Mouse (Mus musculus): Measurements from ENCODE around the gene Hlf. TPM values are rescaled to one million over a fixed set of nuclear protein-coding genes. Genes with fewer than 3 reads are reported as not detected.
A peak's percentile ranks its signal among the peaks of the same experiment; 100 is the strongest.

Hlf gene
- polyA plus RNA-seq, 1 experiment from 2014 or later = 4.1 TPM

DNA sequence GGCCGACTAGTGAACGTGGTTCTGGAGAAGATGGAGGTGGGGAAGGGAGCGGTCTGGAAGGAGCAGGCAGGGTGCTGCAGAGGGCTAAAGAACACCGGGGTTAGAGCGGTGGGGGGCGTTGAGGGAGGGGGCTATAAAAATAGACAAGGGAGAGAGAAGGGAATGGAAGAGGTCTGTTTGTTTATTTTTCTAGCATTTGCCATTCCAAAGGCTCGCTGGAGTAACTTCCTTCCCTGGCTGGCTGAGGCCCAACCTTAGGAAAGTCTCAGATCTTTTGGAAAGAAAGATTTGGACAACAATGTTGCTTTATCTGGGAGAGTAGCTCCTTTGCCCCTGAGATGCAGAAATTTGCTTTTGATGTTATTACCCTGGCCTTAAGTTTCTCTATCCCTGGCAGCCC lies 21.6 kb downstream of the Hlf start:
- Histone ChIP-seq H3K36me3 (no peaks in the 10 kb centered on the region), H3K27ac (peak overlapping the region; percentile 74), H3K4me3 (replicated peaks) (no peak overlapping the region), H3K9ac (replicated peaks) (no peak overlapping the region), H3K27me3 (0 out of 2 replicates have a peak, but pooled peaks cover 13% of the 10 kb centered on the region), H3K4me1 (replicated peaks) (peaks cover 36% of the 10 kb centered on the region), H3K4me2 (replicated peaks) (0 out of 2 replicates have a peak overlapping the region, but pooled peaks have one; percentile 11), H3K9me3 (no peaks in the 10 kb centered on the region)
- WGBS = 48% methylated on average over 7 of the region's 7 CpGs
- ATAC-seq = no peak

DNA sequence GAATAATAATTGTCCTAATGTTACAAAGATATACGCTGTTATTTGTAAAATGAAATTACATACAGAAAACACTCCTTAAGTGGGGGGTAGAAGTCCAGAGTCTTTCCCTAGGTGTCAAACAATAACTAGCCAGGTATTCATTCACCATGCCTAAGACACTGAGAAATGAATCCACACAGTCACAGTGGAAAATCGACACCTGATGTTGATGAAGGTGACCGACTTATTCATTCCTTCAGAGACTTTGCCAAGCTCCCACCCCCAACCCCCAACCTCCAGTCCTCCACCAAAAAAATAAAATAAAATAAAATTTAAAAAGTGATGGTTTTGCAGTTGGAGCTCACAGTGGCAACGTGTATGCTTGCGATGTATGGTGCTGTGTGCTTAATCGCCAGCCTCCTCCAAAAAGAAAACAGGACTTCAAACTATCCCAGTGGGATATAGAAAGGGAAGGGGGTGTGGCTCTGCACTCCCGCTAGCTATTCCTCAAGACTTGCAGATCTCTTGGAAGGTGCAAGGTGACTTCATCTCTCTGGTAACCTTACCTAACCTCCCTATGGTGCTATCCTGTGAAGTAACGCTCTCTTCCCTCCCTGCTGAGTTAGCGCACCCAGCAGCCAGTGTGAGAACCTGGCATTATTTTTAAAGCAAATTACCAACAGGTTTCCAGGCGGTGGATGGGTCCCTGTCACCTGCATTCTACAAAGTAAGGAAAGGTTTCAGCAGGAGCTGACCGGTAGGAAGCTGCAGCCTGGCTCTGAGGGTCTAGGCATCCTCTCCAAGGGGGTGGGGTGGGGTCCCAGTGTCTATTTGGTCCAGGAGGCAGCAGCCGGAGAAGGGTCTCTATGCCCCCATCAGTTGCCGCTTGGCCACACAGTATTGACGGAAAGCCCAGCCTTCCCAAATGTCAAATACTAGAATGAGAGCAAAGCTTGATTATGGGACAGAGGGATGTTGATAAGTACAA lies 22.5 kb downstream of the Hlf start:
- no peak overlapping the region for H3K9ac ChIP-seq (replicated peaks)
- peaks cover 36% of the 10 kb centered on the region for H3K4me1 ChIP-seq (replicated peaks)
- H3K9me3 ChIP-seq = no peaks in the 10 kb centered on the region
- ATAC-seq = no peak
- H3K27ac ChIP-seq = no peak overlapping the region
- no peak overlapping the region for H3K4me2 ChIP-seq (replicated peaks)
- WGBS = 72% methylated on average over 14 of the region's 14 CpGs
- no peak overlapping the region for H3K4me3 ChIP-seq (replicated peaks)
- H3K36me3 ChIP-seq = no peaks in the 10 kb centered on the region
- 0 out of 2 replicates have a peak, but pooled peaks cover 13% of the 10 kb centered on the region for H3K27me3 ChIP-seq

DNA sequence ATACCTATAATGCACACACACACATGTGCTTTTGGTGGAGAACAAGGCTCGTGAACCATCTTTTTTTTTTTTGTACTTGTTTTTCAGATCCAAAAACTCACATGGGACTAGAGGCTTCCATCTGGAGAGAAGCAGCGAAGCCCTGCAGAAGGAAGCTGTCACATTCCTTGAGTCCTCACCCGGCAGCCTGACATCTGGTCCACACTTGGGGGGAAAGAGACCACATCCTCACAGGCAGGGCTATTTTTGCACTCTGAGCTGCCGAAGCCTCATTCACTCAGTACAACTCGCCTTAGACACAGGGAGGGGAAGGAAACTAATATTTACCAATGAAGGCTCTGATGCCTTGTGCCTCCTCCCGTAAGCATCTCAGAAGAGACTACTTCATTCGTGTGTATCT lies 25.8 kb downstream of the Hlf start:
- Histone ChIP-seq H3K4me2 (replicated peaks) (no peak overlapping the region), H3K4me1 (replicated peaks) (peaks cover 15% of the 10 kb centered on the region), H3K9ac (replicated peaks) (no peak overlapping the region), H3K4me3 (replicated peaks) (no peak overlapping the region), H3K36me3 (no peaks in the 10 kb centered on the region), H3K27me3 (0 out of 2 replicates have a peak, but pooled peaks cover 10% of the 10 kb centered on the region), H3K9me3 (no peaks in the 10 kb centered on the region), H3K27ac (no peak overlapping the region)
- 83% methylated on average over 7 of the region's 7 CpGs for WGBS
- no peak for ATAC-seq

DNA sequence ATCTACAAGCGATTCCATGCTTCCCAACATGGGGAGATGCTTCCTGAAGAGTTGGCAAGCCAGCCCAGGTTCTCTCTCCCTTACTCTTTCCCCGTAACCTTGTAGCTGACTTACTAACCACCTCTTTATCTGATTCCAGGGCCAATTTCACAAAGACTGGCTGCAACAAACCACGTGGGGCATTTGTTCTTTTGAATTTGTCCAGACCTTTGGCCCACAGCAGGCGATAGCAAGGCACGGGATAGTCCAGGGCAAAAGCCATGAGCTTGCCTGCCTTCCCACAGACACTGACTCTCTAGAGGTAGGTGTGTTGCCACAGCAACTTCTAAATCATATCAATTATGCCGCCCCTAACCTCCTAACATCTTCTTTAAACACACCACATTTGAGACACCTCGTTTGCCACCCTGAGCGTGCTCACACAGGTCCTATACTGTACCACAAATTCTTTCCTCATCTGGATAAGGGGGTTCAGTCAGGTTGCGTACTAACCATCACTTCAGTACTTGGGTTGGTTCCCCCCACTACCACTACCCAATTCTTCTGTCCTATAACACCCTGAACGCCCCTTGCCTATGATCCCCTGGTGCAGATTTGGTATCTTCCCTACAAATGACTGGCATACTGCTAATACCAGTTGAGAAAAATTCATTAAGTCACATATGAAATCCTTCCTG lies 26.7 kb downstream of the Hlf start:
- Histone ChIP-seq H3K36me3 (no peaks in the 10 kb centered on the region), H3K27ac (no peak overlapping the region), H3K9me3 (no peaks in the 10 kb centered on the region), H3K4me2 (replicated peaks) (no peak overlapping the region), H3K9ac (replicated peaks) (no peak overlapping the region), H3K4me1 (replicated peaks) (peaks cover 6% of the 10 kb centered on the region), H3K27me3 (0 out of 2 replicates have a peak, but pooled peaks cover 10% of the 10 kb centered on the region), H3K4me3 (replicated peaks) (no peak overlapping the region)
- 77% methylated on average over 10 of the region's 10 CpGs for WGBS
- no peak for ATAC-seq

DNA sequence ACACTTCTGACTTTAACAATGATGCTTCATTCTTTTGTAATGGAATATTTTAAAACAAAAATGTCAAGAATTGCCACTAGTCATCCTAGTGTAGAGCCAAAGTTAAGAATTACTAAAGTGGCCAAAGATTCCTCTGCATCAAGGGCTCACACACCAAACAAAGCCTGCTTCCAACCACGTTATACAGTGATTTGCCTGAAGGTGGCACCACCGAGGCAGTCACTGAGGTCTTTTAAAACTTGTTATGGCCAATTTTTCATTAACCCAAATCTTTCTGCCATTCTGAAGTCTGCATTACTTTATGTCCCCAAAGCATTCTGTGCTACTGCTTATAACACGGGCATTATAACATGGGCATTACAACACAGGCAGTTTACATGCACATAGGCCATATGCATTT lies 27.3 kb downstream of the Hlf start:
- no peak overlapping the region for H3K27ac ChIP-seq
- H3K4me3 ChIP-seq (replicated peaks) = no peak overlapping the region
- H3K9me3 ChIP-seq = no peaks in the 10 kb centered on the region
- WGBS = 41% methylated on average over 3 of the region's 3 CpGs
- H3K9ac ChIP-seq (replicated peaks) = no peak overlapping the region
- no peak for ATAC-seq
- H3K4me1 ChIP-seq (replicated peaks) = peaks cover 5% of the 10 kb centered on the region; the same call in 1 of the 2 replicates
- H3K36me3 ChIP-seq = no peaks in the 10 kb centered on the region
- 0 out of 2 replicates have a peak, but pooled peaks cover 8% of the 10 kb centered on the region for H3K27me3 ChIP-seq
- H3K4me2 ChIP-seq (replicated peaks) = no peak overlapping the region

DNA sequence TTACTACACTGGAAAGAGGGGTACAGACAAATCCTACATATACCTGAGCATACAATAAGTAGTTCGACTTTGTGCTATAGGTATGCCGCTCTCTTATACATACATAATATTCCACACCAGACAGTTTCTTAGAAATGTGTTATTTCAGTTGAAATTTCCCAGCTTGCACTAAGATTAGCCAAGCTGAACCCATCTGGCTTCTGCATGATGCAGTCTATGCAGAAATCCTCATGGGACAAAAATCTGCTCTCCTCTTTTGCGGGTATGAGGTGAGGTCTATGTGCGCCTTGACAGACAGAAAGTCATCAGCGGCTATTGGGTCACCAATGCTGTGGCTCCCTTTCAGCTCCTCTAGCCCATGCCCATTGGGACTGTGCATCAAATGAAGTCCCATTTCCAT lies 30.2 kb downstream of the Hlf start:
- Histone ChIP-seq H3K9me3 (no peaks in the 10 kb centered on the region), H3K36me3 (no peaks in the 10 kb centered on the region), H3K9ac (replicated peaks) (no peak overlapping the region), H3K4me2 (replicated peaks) (no peak overlapping the region), H3K4me3 (replicated peaks) (no peak overlapping the region), H3K27me3 (0 out of 2 replicates have a peak, but pooled peaks cover 2% of the 10 kb centered on the region), H3K27ac (no peak overlapping the region), H3K4me1 (replicated peaks) (peaks cover 20% of the 10 kb centered on the region)
- WGBS = 92% methylated on average over 5 of the region's 5 CpGs
- no peak for ATAC-seq

DNA sequence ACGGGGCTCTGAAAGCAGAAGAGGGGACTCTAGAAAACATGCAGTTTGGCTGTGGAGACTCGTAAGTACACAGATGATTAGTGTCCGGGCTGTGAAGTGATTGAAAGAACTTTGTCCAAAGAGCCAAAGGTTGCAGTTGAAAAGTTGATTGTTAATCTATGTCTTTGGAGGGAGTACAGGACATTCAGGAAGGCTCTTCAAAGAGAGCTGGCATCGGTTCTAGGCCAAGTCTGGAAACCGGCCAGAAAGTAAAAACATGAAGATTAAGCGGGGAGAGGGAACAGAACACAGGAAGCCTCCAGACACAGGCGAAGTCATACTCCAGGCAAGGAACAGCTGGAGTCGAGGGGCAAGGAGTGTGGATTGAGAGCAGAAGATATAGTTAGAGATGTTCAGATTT lies 32.6 kb downstream of the Hlf start:
- Histone ChIP-seq H3K4me2 (replicated peaks) (no peak overlapping the region), H3K4me3 (replicated peaks) (no peak overlapping the region), H3K27me3 (0 out of 2 replicates have a peak, but pooled peaks cover 8% of the 10 kb centered on the region), H3K4me1 (replicated peaks) (peaks cover 21% of the 10 kb centered on the region), H3K9me3 (no peaks in the 10 kb centered on the region), H3K9ac (replicated peaks) (no peak overlapping the region), H3K27ac (no peak overlapping the region), H3K36me3 (no peaks in the 10 kb centered on the region)
- WGBS = 82% methylated on average over 8 of the region's 8 CpGs
- no peak for ATAC-seq

DNA sequence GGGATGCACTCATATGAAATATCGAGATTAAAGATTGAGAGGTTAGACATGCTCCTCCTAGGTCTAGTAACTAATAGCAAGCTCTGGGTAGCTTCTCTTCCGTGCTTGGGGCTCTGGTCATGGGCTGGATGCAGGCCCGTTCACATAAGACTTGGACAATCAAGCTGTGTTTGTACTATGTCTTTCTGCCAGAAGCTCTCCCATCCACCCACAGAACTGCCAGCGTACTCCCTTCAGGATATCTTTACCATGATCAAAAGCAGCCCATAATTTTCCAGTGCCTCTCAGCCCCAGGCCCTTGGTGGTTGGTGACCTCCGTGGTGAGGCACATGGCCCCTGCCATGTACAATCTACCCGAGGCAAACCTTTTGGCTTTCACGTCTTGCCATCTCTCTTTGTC lies 33.3 kb downstream of the Hlf start:
- 0 out of 2 replicates have a peak, but pooled peaks cover 6% of the 10 kb centered on the region for H3K27me3 ChIP-seq
- no peak overlapping the region for H3K4me2 ChIP-seq (replicated peaks)
- no peak overlapping the region for H3K4me3 ChIP-seq (replicated peaks)
- peaks cover 21% of the 10 kb centered on the region for H3K4me1 ChIP-seq (replicated peaks)
- no peak for ATAC-seq
- H3K27ac ChIP-seq = no peak overlapping the region
- no peaks in the 10 kb centered on the region for H3K9me3 ChIP-seq
- no peak overlapping the region for H3K9ac ChIP-seq (replicated peaks)
- 92% methylated on average over 7 of the region's 7 CpGs for WGBS
- no peaks in the 10 kb centered on the region for H3K36me3 ChIP-seq

DNA sequence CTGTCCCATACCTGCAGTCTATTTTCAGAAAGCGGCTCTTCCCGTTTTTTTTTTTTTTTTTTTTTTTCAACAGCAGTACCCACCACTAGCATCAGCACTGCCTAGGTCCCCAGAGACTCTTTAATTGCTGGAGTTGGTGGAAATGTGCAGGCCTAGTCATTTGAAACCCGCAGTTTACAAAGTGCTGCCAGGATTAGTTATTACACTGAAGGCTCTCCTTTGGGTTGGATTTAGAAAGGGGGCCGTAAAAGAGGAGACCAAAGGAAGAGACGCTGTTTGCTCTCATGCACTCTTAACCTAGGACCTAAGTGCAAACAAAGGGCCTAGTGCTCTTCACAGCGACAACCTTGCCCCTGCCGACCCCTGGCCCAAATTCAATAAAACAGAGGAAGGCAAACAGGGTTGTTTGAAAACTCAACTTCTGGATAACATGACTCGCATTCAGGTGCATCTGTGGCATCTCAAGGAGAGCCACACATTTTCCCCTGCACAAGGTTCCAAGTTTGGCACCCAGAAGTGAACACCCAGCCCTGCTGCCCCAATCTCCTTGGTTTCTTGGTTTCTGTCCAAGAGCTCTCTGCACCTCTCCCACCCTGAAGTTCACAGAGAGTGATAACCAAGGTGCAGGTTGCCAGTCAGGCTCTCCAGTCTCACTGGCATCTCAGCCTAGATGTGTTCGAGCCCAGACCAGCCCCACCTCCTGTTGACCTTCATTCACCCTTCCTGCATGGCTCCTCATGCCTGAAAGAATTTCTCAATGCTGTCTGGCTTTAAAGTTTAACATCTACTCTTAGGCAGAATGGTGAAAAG lies 34.0 kb downstream of the Hlf start:
- Histone ChIP-seq H3K9ac (replicated peaks) (no peak overlapping the region), H3K4me3 (replicated peaks) (no peak overlapping the region), H3K4me1 (replicated peaks) (peaks cover 21% of the 10 kb centered on the region), H3K36me3 (no peaks in the 10 kb centered on the region), H3K27ac (no peak overlapping the region), H3K9me3 (no peaks in the 10 kb centered on the region), H3K4me2 (replicated peaks) (no peak overlapping the region), H3K27me3 (0 out of 2 replicates have a peak, but pooled peaks cover 6% of the 10 kb centered on the region)
- no peak for ATAC-seq
- 35% methylated on average over 9 of the region's 9 CpGs for WGBS

DNA sequence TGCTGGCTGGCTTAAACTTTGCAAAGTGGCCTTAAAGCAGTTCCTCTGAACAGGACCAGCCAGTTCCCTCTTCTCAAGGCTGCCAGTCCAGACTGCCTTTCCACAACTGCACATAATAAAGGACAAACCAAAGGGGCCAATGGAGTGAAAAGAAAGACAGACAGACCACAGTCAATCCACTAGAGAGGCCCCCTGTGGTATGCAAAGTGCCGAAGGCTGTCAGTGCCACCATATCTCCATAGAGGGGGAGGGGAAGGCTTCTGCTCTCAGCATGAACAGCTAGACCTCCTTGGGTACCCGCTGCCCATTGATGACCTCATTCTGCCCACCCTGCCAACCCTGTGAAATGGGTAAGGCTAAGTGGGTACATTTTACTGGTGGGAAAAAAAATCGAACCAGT lies 34.7 kb downstream of the Hlf start:
- WGBS = 30% methylated on average over 3 of the region's 3 CpGs
- no peak for ATAC-seq
- no peak overlapping the region for H3K4me2 ChIP-seq (replicated peaks)
- 0 out of 2 replicates have a peak, but pooled peaks cover 6% of the 10 kb centered on the region for H3K27me3 ChIP-seq
- no peaks in the 10 kb centered on the region for H3K9me3 ChIP-seq
- H3K36me3 ChIP-seq = no peaks in the 10 kb centered on the region
- H3K27ac ChIP-seq = no peak overlapping the region
- H3K9ac ChIP-seq (replicated peaks) = no peak overlapping the region
- H3K4me1 ChIP-seq (replicated peaks) = peaks cover 21% of the 10 kb centered on the region
- H3K4me3 ChIP-seq (replicated peaks) = no peak overlapping the region

DNA sequence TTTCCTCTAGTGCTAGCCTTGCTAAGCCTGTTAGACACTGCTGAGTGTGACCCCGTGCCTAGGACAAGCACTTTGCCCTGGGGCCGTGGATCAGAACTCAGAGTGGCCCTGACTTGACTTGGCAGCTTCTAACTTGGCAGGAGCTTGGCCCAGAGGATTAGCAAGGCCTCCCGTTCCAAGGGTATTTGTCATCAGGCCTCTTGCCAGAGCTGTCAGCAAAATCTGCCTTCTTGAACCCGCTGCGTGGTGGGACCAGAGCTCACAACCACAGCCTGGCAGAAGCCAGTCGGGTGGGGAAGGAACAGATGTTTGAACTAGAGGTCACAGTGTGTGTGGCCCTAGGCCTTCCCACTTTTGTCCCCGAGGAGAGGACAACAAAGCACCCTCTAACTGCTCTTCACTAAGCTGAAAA lies 35.4 kb downstream of the Hlf start:
- 0 out of 2 replicates have a peak, but pooled peaks have one; percentile 20 for ATAC-seq

More for the DNA sequence above, 35.4 kb downstream of the Hlf start:
- Histone ChIP-seq H3K27ac (no peak overlapping the region), H3K36me3 (no peaks in the 10 kb centered on the region), H3K4me2 (replicated peaks) (no peak overlapping the region), H3K9me3 (no peaks in the 10 kb centered on the region), H3K4me3 (replicated peaks) (no peak overlapping the region), H3K9ac (replicated peaks) (no peak overlapping the region), H3K27me3 (0 out of 2 replicates have a peak, but pooled peaks cover 6% of the 10 kb centered on the region), H3K4me1 (replicated peaks) (peaks cover 21% of the 10 kb centered on the region)
- 48% methylated on average over 7 of the region's 7 CpGs for WGBS
